Comparison of ENCODE assay signal across 32 mouse cellular contexts in the genomic region with DNA sequence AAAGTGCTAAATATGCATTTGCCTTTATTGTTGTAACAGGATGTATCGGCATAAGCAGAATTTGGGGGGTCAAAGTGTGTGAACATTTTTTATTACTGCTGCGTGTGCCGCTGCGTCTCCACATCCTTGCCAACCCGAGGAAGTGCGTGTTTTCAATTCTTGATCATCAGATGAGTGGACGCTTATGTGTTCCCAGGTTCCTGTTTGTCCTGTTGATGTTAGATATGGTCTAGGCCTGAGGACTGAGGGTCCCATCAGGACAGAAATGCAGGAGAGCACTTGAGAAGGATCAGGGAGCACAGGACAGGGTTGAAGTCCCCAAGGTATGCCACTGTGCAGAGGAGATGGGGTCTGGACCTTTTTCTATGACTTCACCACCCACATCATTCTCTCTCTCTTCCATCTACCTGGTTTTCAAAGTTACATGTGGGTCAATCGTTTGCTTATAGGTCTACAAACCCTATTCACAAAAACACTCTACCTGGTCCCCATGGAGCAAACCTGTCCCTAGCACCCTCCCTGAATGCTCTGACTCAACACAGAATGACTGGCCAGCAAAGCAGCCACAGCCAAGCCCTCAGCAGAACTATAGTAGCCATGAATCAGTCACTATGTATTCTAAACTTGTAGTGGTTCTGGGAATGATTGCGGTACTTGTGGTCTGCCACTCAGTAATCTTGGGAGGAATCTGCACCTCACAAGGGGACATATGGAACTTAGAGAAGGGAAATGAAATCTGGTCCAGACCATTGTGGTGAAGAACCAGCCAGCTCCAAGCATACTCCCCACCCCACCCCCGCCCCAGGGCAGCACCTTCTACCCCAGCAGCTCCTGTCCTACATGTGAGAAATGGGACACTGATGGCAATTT. TPM values are rescaled to one million over a fixed set of nuclear protein-coding genes. Genes with fewer than 3 reads are reported as not detected.
DNase-seq lines count a peak whose midpoint lies in the region; ATAC-seq and TF ChIP-seq lines count a peak whose summit lies in the region.
"Had no signal": no experiment of that assay in that cellular context is flagged by ENCODE, and none has a peak within 500 bp of the region (broad histone marks: within the 10 kb centered on the region; RNA-seq: fewer than 3 reads in every experiment).

No protein-coding gene starts in this region.

- H3K79me3 ChIP-seq in C2C12 (ENCODE audit: low read depth), result no peaks in the 10 kb centered on the region

- H3K4me1 ChIP-seq in heart, embryonic 10.5 days, result peaks cover 20% of the 10 kb centered on the region
- H3K4me1 ChIP-seq: embryonic facial prominence, embryonic 15.5 days; forebrain, embryonic 15.5 days had no signal

- no peaks in the 10 kb centered on the region for H3K9me3 ChIP-seq in heart, embryonic 10.5 days
- H3K9me3 ChIP-seq: embryonic facial prominence, embryonic 15.5 days; forebrain, embryonic 15.5 days; heart, embryonic 15.5 days had no signal

- 82% methylated on average over 10 of the region's 10 CpGs for WGBS in heart, embryonic 10.5 days

- H3K36me3 ChIP-seq in heart, embryonic 10.5 days, result no peaks in the 10 kb centered on the region
- H3K36me3 ChIP-seq in C2C12 (ENCODE audit: control insufficient read depth, insufficient read depth), result no peaks in the 10 kb centered on the region
- H3K36me3 ChIP-seq: embryonic facial prominence, embryonic 15.5 days; forebrain, embryonic 15.5 days; heart, embryonic 15.5 days had no signal

- peak; percentile 68 for DNase-seq in heart, embryonic 10.5 days (ENCODE audit: low spot score)
- no peak for DNase-seq in heart, postnatal 10 days
- peak; percentile 77 for DNase-seq in 3134 (ENCODE audit: extremely low read depth, insufficient read length, low spot score)
- DNase-seq in fibroblast of lung, adult 2 months (ENCODE audit: low read depth), result peak; percentile 32
- DNase-seq in layer of hippocampus, postnatal 25 days (ENCODE audit: extremely low spot score in 1 of 2, low spot score in 1 of 2), result no peak
- no peak for DNase-seq in spleen, adult 12 weeks (ENCODE audit: low spot score)
- DNase-seq: adrenal gland, postnatal 10 days; B cell, adult 2 months; cerebellum, adult 11 months; cerebellum, adult 8-10 months; cerebellum, postnatal 14 days; embryo, embryonic 11 days; gastrocnemius, postnatal 36 days; heart, adult 18-20 months had no signal

- no peak overlapping the region for H3K4me3 ChIP-seq in heart, embryonic 10.5 days
- H3K4me3 ChIP-seq in C2C12 (ENCODE audit: insufficient read depth, poor library complexity, severe bottlenecking), result no peak overlapping the region
- H3K4me3 ChIP-seq: embryonic facial prominence, embryonic 15.5 days; erythroblast, embryonic 14.5 days; forebrain, embryonic 15.5 days; heart, embryonic 15.5 days had no signal

- intact Hi-C loops in heart, postnatal 10 days (cut with DNase I), result no loop called here

- peaks cover 58% of the 10 kb centered on the region for H3K27me3 ChIP-seq in heart, embryonic 10.5 days (ENCODE audit: insufficient read depth, poor library complexity, severe bottlenecking)
- H3K27me3 ChIP-seq in C2C12 (ENCODE audit: control insufficient read depth, insufficient read depth, insufficient read length), result peaks cover 65% of the 10 kb centered on the region

- no peak for TF ChIP-seq CTCF in C2C12 (IDR thresholded peaks at IDR 0.05; ENCODE audit: control insufficient read depth, insufficient read depth, insufficient read length)

- H3K79me2 ChIP-seq in C2C12 (ENCODE audit: control insufficient read depth, insufficient read depth), result no peaks in the 10 kb centered on the region

- H3ac ChIP-seq in C2C12 (ENCODE audit: control insufficient read depth, insufficient read length, low read depth), result no peak overlapping the region

- no peak overlapping the region for H3K27ac ChIP-seq in heart, embryonic 10.5 days
- H3K27ac ChIP-seq: embryonic facial prominence, embryonic 15.5 days; forebrain, embryonic 15.5 days; heart, embryonic 15.5 days had no signal

- no peak for ATAC-seq in megakaryocyte-erythroid progenitor cell, adult 5-6 weeks (replicated peaks; ENCODE audit: low FRiP score, low TSS enrichment, poor library complexity, severe bottlenecking)
- ATAC-seq: forebrain, embryonic 15.5 days; hindbrain, embryonic 16.5 days; inflammation-experienced regulatory T-cells, adult 6 months had no signal

TF ChIP-seq in C2C12, 6 proteins besides CTCF, POLR2A, EP300 and RAD21:
- TF ChIP-seq MYOD1 (IDR thresholded peaks at IDR 0.05; ENCODE audit: control insufficient read depth, insufficient read length, low read depth) (no peak), FOSL1 (IDR thresholded peaks at IDR 0.05; ENCODE audit: insufficient read depth, low read length, poor library complexity, severe bottlenecking) (peak; percentile 44), MAX (IDR thresholded peaks at IDR 0.05) (peak; percentile 1)

RNA-seq across cellular contexts. Expression of gene Flt4, which starts 7.0 kb away (rescaled TPM):
- 7.3 and 8.2 TPM in 2 replicates for polyA plus RNA-seq in heart, embryonic 10.5 days (2016; fragmentation: Nextera tagmentation; extraction: Ambion mirVana)
- total RNA-seq in heart, postnatal 10 days (2021), result 10 to 100 TPM; 14.5 to 14.9 TPM
- 0.02 TPM for polyA plus RNA-seq in C2C12 (2012; fragmentation: generic; extraction: Trizol)
- not detected in 2 replicates for total RNA-seq in megakaryocyte-erythroid progenitor cell, adult 5-6 weeks (2014; fragmentation: Nextera tagmentation)
- not detected in 2 replicates for total RNA-seq in megakaryocyte-erythroid progenitor cell, adult 5-6 weeks (2017)
- 1 to 10 TPM; 1.9 to 2.5 TPM for total RNA-seq in layer of hippocampus, postnatal 25 days (2021)
- polyA plus RNA-seq: inflammation-experienced regulatory T-cells, adult 6 months had no signal

RNA-seq across cellular contexts. Expression of gene Scgb3a1, which starts 47.3 kb away (rescaled TPM):
- 0.30 and 1.3 TPM in 2 replicates for polyA plus RNA-seq in heart, embryonic 10.5 days (2016; fragmentation: Nextera tagmentation; extraction: Ambion mirVana)
- total RNA-seq in heart, postnatal 10 days (2021), result 10 to 100 TPM in 1 of 2 experiments, not detected in 1; 15.7 TPM
- not detected for polyA plus RNA-seq in C2C12 (2012; fragmentation: generic; extraction: Trizol)
- total RNA-seq in megakaryocyte-erythroid progenitor cell, adult 5-6 weeks (2014; fragmentation: Nextera tagmentation), result not detected in 2 replicates
- total RNA-seq in megakaryocyte-erythroid progenitor cell, adult 5-6 weeks (2017), result not detected in 2 replicates
- under 1 TPM in 1 of 2 experiments, not detected in 1; 0.84 TPM for total RNA-seq in layer of hippocampus, postnatal 25 days (2021)
- total RNA-seq: adrenal gland, postnatal 10 days; adrenal gland, postnatal 4 days; common myeloid progenitor, adult 5-6 weeks; gastrocnemius, adult 8-10 months; gastrocnemius, postnatal 36 days; MEL had no signal
- polyA plus RNA-seq: brain, embryonic 14.5 days; embryonic facial prominence, embryonic 11.5 days; embryonic facial prominence, embryonic 15.5 days; erythroblast, embryonic 14.5 days; forebrain, embryonic 11.5 days; forebrain, embryonic 15.5 days; hindbrain, embryonic 11.5 days; hindbrain, embryonic 16.5 days; inflammation-experienced regulatory T-cells, adult 6 months had no signal

RNA-seq across cellular contexts. Expression of gene Olfr1380, which starts 59.4 kb away (rescaled TPM):
- not detected in 2 replicates for polyA plus RNA-seq in heart, embryonic 10.5 days (2016; fragmentation: Nextera tagmentation; extraction: Ambion mirVana)
- total RNA-seq in heart, postnatal 10 days (2021), result not detected
- not detected for polyA plus RNA-seq in C2C12 (2012; fragmentation: generic; extraction: Trizol)
- total RNA-seq in megakaryocyte-erythroid progenitor cell, adult 5-6 weeks (2014; fragmentation: Nextera tagmentation), result not detected in 2 replicates
- total RNA-seq in megakaryocyte-erythroid progenitor cell, adult 5-6 weeks (2017), result not detected in 2 replicates
- not detected for total RNA-seq in layer of hippocampus, postnatal 25 days (2021)
- total RNA-seq: adrenal gland, postnatal 10 days; adrenal gland, postnatal 4 days; common myeloid progenitor, adult 5-6 weeks; gastrocnemius, adult 8-10 months; gastrocnemius, postnatal 36 days; heart, adult 18-20 months; heart, postnatal 25 days; MEL had no signal
- polyA plus RNA-seq: brain, embryonic 14.5 days; embryonic facial prominence, embryonic 11.5 days; erythroblast, embryonic 14.5 days; forebrain, embryonic 11.5 days; forebrain, embryonic 15.5 days; heart, embryonic 11.5 days; heart, embryonic 15.5 days; hindbrain, embryonic 11.5 days; hindbrain, embryonic 16.5 days; inflammation-experienced regulatory T-cells, adult 6 months had no signal

Comparison
In these comparisons a context has a peak if more than half of its experiments do, and no peak if none do; other contexts are left out.
1. DNase-seq: peak in heart, embryonic 10.5 days (single experiment), 3134 (single experiment) and fibroblast of lung, adult 2 months (single experiment); none in heart, postnatal 10 days (0 of 2), layer of hippocampus, postnatal 25 days (0 of 2) and spleen, adult 12 weeks (single experiment).
2. RNA of gene Flt4, which starts 7.0 kb away (total RNA-seq): 14.5 to 14.9 TPM in heart, postnatal 10 days; 1.9 to 2.5 TPM in layer of hippocampus, postnatal 25 days and not detected in megakaryocyte-erythroid progenitor cell, adult 5-6 weeks; every median in the first group is over 4 times any median in the second.